Mouse (Mus musculus): Measurements from ENCODE around the gene Olfr867. TPM values are rescaled to one million over a fixed set of nuclear protein-coding genes. Genes with fewer than 3 reads are reported as not detected.

Olfr867 gene
- not detected in 2 replicates for polyA plus RNA-seq (2012; rRNA removed)

DNA sequence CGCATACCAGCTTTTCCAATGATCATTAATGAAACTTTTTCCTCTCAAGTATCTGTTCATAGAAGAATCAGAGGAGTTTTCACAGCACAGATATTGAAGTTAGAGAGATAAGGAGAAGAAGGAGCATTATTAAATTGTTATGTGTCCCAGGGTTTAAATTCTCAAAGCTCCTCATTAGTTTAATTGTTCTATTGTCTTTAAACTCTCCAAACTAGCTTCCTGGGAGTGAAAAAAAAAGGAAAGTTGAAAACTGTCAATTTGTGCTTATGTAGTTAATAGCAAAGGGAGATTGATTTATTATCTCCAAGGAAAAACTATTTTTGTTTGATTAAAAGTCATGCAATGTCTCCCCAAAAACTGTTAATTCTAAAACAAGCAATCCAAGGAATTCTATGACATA, at the start of gene Olfr867:
Gene Olfr867, minus strand, starts transcription at position 101 of the 400 bp plus-strand sequence.
- no peak for DNase-seq (ENCODE audit: low read depth, low spot score)
- WGBS, result 75% methylated on average over 1 of the region's 1 CpGs

DNA sequence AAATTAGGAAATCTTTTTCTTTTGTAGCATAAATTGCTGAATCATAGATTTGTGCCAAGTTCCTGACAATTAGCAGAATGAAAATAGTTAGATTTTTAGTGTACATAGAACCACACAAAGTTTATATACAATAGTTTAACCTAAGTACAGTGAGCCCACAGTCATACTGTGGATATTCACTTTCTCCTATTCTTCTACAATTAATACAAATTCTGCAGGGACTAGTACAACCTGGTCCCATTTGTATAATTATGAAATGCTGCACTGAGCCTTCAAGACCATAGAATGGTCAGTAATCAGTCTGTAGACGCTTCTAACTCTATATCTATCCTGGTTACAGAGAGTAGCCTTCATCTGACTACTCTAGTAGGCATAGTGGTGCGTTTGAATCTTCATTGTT, 41.0 kb upstream of the Olfr867 start, which contains the start of gene Olfr868:
Gene Olfr868, plus strand, starts transcription at position 301 of the 400 bp plus-strand sequence.
- WGBS, result 31% methylated on average over 2 of the region's 2 CpGs
- no peak for DNase-seq (ENCODE audit: low read depth, low spot score)

DNA sequence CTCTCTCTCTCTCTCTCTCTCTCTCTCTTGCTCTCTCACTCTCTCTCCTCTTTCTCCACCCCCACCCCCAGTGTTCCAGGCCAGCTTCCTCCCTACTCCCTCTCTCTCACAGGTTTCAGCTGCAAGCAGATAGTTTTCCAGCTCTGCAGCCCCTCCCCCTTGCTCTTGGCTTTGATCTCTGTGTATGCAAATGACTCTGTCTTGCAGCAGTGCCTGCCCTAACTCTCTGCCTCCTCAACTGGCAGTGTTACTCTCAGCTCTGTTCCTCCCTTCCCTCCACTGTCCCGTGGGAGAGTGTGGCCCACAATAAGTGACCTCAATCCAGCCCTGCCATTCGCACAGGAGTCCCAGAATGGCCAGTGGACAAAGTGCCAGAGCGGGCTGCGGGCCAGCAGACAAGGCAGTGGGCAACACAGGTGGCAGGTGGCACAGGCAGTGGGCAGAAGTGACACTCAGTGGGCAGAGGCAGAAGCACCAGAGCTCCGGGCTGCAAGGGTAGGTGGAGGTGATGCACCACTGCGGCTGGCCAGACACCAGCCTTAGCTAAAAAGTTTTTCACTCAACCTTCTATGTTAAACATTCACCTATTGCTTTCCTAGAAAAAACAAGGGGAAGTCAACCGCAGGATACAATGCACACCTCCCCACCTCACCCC, 16.3 kb upstream of the Olfr867 start:
- no peak for DNase-seq (ENCODE audit: low read depth, low spot score)
- WGBS, result 55% methylated on average over 7 of the region's 7 CpGs

DNA sequence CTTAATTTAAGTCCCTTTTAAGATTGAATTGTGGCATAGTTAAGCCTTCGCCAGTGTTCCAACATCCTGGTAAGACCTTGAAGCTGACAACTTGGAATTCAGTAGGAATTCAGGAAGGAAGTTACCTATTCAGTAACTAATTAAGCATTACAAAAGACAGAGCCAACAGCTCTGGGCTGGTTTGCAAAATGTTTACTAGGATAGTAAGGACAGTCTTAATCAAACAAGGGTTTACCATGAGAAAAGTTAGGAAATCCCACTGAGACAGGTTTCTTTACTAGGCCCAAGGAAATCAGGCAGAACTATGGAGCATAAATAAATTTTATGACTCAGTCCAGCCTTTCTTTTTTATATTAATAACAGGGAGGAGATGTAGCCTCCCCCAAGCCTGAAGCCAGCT, 13.9 kb upstream of the Olfr867 start:
- 90% methylated on average over 1 of the region's 1 CpGs for WGBS
- DNase-seq (ENCODE audit: low read depth, low spot score), result no peak

DNA sequence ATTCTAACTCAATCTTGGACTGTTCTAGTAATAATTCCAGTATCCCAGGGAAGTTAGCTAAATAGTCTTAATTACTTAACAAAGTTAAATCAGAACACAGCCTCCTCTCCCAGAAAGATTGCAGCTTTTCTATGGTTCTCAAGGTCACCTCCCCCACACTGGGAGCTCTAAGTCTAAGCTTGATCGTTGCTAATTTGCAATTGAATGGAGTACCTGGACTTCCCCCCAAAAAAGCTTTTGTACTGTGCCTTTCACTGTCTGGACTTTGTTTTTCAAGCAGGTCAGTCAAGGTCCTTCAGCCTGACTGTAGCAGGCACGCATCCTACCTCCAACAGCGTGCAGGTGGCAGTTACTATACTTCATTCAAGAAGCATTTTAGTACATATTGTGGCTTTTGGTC, 12.9 kb upstream of the Olfr867 start:
- DNase-seq (ENCODE audit: low read depth, low spot score), result no peak
- 81% methylated on average over 3 of the region's 3 CpGs for WGBS

DNA sequence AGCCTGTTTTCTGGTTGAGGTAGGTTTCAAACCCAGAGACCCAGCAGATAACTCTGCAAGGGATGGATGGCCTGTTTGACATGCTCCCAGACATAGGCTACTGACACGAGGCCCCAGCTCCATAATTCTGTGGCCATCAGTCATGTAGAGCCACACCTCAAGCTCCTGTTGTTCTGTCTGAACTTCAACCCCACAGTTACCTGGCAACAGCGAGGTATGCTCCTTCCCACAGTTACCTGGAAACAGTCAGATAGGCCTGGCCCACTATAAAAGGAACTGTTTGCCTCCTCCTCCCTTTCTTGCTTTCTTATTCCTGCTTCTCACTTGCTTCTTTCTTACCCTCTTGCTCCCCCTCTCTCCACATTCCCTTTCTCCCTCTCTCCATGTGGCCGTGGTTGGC, 9.4 kb downstream of the Olfr867 start:
- 59% methylated on average over 3 of the region's 3 CpGs for WGBS
- DNase-seq (ENCODE audit: low read depth, low spot score), result no peak

DNA sequence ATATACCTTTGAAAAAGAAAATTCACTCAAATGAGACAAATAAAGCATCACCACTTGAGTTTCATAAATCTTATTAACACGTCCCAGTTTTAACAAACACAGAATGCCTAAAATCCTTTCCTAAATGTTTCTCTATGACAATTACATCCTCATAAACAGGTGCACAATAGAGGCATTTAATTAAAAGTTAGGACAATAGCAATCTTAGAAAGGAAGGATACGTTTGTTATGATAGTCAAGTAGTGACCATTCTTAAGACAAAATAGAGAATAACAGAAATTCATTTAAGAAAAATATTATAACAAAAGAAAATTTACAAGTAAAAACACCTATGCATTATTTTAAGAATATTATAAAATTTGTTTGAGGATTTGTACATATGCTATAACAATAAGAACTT, 29.4 kb downstream of the Olfr867 start, which contains the start of gene Olfr866:
Gene Olfr866, minus strand, starts transcription at position 101 of the 400 bp plus-strand sequence.
- no peak for DNase-seq (ENCODE audit: low read depth, low spot score)
- 71% methylated on average over 2 of the region's 2 CpGs for WGBS

Other genes with a start within 250 kb of the Olfr867 start
- gene Olfr860, start 207.8 kb downstream of the Olfr867 start, polyA plus RNA-seq (2012; rRNA removed), result not detected in 2 replicates
- gene Olfr862, start 169.6 kb downstream of the Olfr867 start, polyA plus RNA-seq (2012; rRNA removed), result not detected in 2 replicates
- gene Olfr77, start 140.7 kb downstream of the Olfr867 start, polyA plus RNA-seq (2012; rRNA removed), result not detected in 2 replicates
- gene Olfr866, start 29.5 kb downstream of the Olfr867 start, polyA plus RNA-seq (2012; rRNA removed), result not detected in 2 replicates
- not detected in 2 replicates for gene Olfr868, start 41.1 kb upstream of the Olfr867 start, polyA plus RNA-seq (2012; rRNA removed)
- gene Olfr869, start 71.4 kb upstream of the Olfr867 start, polyA plus RNA-seq (2012; rRNA removed), result not detected in 2 replicates
- not detected in 2 replicates for gene Olfr870, start 116.5 kb upstream of the Olfr867 start, polyA plus RNA-seq (2012; rRNA removed)
- gene Olfr871, start 154.6 kb upstream of the Olfr867 start, polyA plus RNA-seq (2012; rRNA removed), result not detected in 2 replicates
- not detected in 2 replicates for gene Olfr872, start 179.6 kb upstream of the Olfr867 start, polyA plus RNA-seq (2012; rRNA removed)
- gene Olfr39, start 224.8 kb upstream of the Olfr867 start, polyA plus RNA-seq (2012; rRNA removed), result not detected in 2 replicates
- not detected in 2 replicates for gene Olfr873, start 241.0 kb upstream of the Olfr867 start, polyA plus RNA-seq (2012; rRNA removed)

Data from large intestine, adult 2 months (tissue).